Mouse (Mus musculus) kidney, postnatal 0 days (tissue): ENCODE measurements around the gene Tenm4. TPM values are rescaled to one million over a fixed set of nuclear protein-coding genes. Genes with fewer than 3 reads are reported as not detected.
A peak's percentile ranks its signal among the peaks of the same experiment; 100 is the strongest.

Source experiments
- ATAC-seq: fragments of 200-750 bp; cut with Nextera tagmentation; replicated peaks from 2 replicates; pipeline ENCODE4 v1.8.0; 2017; ENCODE audit warnings: low read depth, moderate number of reproducible peaks, moderate TSS enrichment, moderate library complexity; ENCODE audit not compliant: low FRiP score
- DNase-seq: peaks from one replicate; pipeline ENCODE4 v3.0.0-alpha.2; 2016; ENCODE audit warnings: low spot score
- H3K27ac ChIP-seq: fragments of 300-500 bp; sonication (generic); 2 replicates; pipeline ENCODE4 v1.5.1; 2014; ENCODE audit warnings: mild to moderate bottlenecking
- H3K27me3 ChIP-seq: fragments of 300-500 bp; sonication (generic); 2 replicates; pipeline ENCODE4 v1.6.1; 2014; ENCODE audit warnings: low read length, mixed read lengths; ENCODE audit not compliant: insufficient read depth
- H3K36me3 ChIP-seq: fragments of 300-500 bp; sonication (generic); 2 replicates; pipeline ENCODE4 v1.6.1; 2014; ENCODE audit warnings: low read length, mixed read lengths; ENCODE audit not compliant: insufficient read depth
- H3K4me1 ChIP-seq: fragments of 300-500 bp; sonication (generic); replicated peaks from 2 replicates; pipeline ENCODE4 v1.6.1; 2014; ENCODE audit warnings: antibody characterized with exemption, low read length, mixed read lengths; ENCODE audit not compliant: insufficient read depth
- H3K4me2 ChIP-seq: fragments of 300-500 bp; sonication (generic); 2 replicates; pipeline ENCODE4 v1.6.1; 2014; ENCODE audit warnings: mild to moderate bottlenecking, low read length, moderate library complexity, mixed read lengths
- H3K4me3 ChIP-seq: fragments of 300-500 bp; sonication (generic); replicated peaks from 2 replicates; pipeline ENCODE4 v1.5.1; 2014; ENCODE audit warnings: low read depth, low read length
- H3K9ac ChIP-seq: fragments of 300-500 bp; sonication (generic); 2 replicates; pipeline ENCODE4 v1.6.1; 2014; ENCODE audit warnings: low read depth, low read length
- H3K9me3 ChIP-seq: fragments of 300-500 bp; sonication (generic); replicated peaks from 2 replicates; pipeline ENCODE4 v1.6.1; 2016; ENCODE audit warnings: low read length, inconsistent platforms, mixed read lengths
- CTCF ChIP-seq: IDR thresholded peaks from 2 replicates; pipeline ENCODE4 v1.5.1; 2016; ENCODE audit warnings: antibody characterized with exemption, low read depth, mild to moderate bottlenecking, moderate library complexity
- WGBS: fragments of 180-500 bp; shearing (Covaris S2); extraction: QIAGEN DNeasy Blood & Tissue Kit; methylation state at CpG from one replicate; pipeline ENCODE4 v1.1.7; 2014; 5-methylcytosine and 5-hydroxymethylcytosine counted together
- polyA plus RNA-seq: library from polyadenylated mRNA; unstranded; fragments of >200 nt; fragmentation: Nextera tagmentation; extraction: Ambion mirVana; gene quantifications from 2 replicates; pipeline ENCODE4 v1.2.1, GENCODE M21; 2015

The Tenm4 gene
- polyA plus RNA-seq, 1 experiment from 2014 or later, result 22.6 TPM

DNA sequence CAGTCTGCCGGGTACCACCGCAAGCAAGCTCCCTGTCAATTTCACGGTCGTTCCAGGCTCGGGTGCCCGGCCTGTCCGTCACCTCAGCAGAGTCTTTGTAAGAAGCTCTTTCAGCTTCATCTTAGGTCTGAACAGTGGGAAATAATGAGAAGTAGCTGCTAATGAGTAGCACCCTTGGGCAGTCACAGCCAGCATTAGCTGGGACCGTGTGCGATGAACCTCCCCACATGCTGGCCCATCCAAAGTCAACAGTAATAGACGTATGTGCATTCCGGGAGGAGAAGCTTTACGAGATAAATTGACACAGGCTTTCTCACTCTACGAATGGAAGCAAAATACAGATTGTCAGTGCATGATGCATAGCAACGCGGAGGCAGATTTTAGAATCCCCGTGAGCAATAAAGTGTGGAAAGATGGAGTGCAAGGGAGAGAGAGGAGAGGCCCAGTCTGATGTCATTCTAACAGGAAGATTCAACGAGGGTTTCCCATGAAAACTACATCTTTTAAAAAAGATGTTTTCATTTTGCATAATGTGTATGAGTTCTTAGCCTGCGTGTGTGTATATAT is 716.1 kb downstream of the Tenm4 start:
- H3K4me3 ChIP-seq, result no peak overlapping the region
- 0 out of 2 replicates have a peak, but pooled peaks cover 3% of the 10 kb centered on the region for H3K36me3 ChIP-seq
- 0 out of 2 replicates have a peak, but pooled peaks cover 9% of the 10 kb centered on the region for H3K4me1 ChIP-seq
- no peaks in the 10 kb centered on the region for H3K27me3 ChIP-seq
- H3K27ac ChIP-seq, result no peak overlapping the region
- no peak overlapping the region for H3K9ac ChIP-seq
- TF ChIP-seq CTCF, result no peak
- H3K9me3 ChIP-seq, result no peaks in the 10 kb centered on the region
- H3K4me2 ChIP-seq, result no peak overlapping the region
- ATAC-seq (no peak), DNase-seq (no peak)
- WGBS, result 67% methylated on average over 18 of the region's 18 CpGs

DNA sequence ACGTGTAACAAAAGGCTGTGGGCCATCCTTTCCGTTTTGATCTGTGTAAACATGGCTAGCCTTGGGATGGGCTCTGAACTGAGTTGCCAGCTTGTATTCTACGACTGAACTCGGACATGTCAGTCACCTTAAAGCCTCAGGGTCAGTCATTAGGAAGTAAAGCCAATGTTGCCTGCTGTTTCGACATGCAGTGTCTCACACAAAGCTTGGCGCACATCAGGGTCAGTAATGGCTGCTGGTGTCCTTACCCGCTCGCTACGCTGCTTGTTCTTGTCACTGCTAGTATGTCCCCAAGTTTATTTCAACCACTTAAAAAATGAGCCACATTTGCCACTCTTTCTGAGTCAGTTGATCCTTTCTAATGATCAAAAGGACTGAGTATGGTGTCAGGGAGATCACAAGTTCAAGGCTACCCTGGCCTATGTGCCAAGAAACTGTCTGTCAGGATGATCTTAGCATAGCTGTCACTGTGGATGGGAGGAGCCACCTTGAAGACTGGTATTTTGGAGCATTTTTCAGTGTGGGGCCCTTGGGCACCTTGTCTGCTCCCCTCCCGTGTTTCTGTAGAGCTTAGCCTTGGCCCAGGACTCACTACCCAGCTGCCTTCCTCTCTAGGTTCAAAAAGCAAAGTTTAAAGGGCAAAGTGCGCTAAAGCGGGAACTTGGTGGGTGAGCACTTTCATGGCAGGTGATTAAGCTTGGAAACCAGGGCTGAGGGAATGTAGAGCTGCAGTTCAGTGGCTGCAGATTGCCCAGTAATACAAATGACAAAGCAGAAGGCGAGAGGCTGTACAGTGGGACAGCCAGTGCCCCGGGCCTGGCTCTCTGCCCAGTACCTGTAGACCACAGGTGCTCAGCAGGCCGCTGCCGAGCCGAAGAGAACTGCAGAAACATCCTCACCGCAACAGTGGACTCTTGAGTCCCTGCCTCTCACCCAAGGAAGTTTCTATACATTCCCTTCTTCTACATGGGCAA is 718.3 kb downstream of the Tenm4 start:
- Histone ChIP-seq H3K4me1 (0 out of 2 replicates have a peak, but pooled peaks cover 9% of the 10 kb centered on the region), H3K36me3 (0 out of 2 replicates have a peak, but pooled peaks cover 3% of the 10 kb centered on the region), H3K4me3 (no peak overlapping the region), H3K27ac (0 out of 2 replicates have a peak overlapping the region, but pooled peaks have one; percentile 36), H3K27me3 (no peaks in the 10 kb centered on the region), H3K9me3 (no peaks in the 10 kb centered on the region), H3K4me2 (no peak overlapping the region), H3K9ac (no peak overlapping the region)
- ATAC-seq, result 0 out of 2 replicates have a peak, but pooled peaks have one; percentile 72
- 85% methylated on average over 18 of the region's 18 CpGs for WGBS
- TF ChIP-seq CTCF, result no peak
- DNase-seq, result peak; percentile 16

DNA sequence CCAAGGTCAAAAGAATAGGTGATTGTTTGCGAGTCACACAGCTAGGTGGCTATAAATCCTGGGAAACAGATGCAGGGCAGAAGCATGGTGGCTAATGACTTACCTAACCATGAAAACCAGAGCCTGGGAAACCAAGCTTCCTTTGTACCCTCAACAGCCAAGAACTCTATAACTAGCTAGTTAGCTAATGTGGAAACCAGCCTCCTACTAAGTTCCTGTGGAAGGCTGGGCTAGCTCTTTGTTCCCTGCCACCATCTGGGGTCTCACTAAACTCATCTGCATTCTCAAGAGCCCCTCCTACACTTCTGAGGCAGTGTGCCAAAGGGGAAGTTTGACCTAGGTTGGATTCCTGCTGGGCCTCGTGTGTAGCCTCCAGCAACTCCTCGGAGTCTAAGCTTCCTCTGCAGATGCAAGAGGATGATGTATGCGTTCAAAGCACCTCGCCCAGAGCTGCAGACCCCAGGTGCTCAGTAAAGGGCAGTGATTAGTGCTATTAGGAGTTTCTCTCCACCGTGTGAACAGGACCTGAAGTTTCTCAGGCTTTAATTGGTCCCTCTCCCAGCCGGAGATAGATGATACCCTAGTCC is 719.1 kb downstream of the Tenm4 start:
- Histone ChIP-seq H3K4me1 (0 out of 2 replicates have a peak, but pooled peaks cover 9% of the 10 kb centered on the region), H3K27ac (0 out of 2 replicates have a peak overlapping the region, but pooled peaks have one; percentile 36), H3K9ac (no peak overlapping the region), H3K36me3 (peaks cover 10% of the 10 kb centered on the region), H3K9me3 (no peaks in the 10 kb centered on the region), H3K4me2 (no peak overlapping the region), H3K4me3 (no peak overlapping the region), H3K27me3 (no peaks in the 10 kb centered on the region)
- DNase-seq, result peak; percentile 21
- 24% methylated on average over 7 of the region's 7 CpGs for WGBS
- no peak for ATAC-seq
- no peak for TF ChIP-seq CTCF

DNA sequence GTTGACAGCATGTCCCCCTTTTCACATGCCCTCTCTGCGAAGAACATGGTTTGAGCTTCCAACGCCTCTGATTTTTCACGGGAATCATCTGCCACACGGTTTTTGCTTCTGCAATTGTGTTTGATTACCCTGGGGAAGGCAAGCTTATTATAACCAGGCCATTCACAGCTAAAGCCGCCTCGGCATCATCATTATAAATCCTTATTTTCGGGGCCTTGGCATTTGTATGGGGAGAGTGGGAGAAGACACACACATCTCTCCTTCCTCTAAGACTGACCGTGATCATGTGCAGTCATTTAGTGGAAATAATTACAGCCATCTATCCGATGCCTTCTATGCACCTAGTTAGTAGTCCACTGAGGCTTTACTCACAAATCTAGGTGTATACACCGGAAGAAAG is 719.9 kb downstream of the Tenm4 start:
- H3K9ac ChIP-seq, result no peak overlapping the region
- 90% methylated on average over 10 of the region's 10 CpGs for WGBS
- ATAC-seq, result no peak

DNA sequence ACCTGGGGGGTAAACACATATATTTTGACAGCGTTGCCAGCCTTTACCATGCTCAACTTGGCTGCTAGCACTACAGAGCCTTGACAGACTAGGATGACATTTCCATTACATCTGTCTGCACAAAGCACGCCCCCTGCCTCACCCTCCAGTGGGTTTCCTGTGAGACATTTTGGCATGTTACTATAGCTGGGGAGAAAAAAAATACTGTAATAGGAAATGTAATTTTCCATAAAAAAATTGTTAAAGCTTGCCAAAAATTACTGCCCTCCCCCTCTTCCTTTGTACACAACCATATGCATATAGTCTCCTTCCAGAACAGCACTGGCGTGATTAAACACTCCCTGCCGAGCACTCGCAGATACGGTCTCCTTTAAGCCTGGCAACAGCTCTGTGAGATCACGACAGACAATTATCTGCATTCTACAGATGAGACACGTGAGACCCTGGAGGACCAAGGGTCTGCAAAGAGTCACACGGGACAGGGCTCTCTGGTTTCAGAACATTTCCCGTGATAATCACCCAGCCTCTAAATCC is 728.1 kb downstream of the Tenm4 start:
- 0 out of 2 replicates have a peak, but pooled peaks have one; percentile 4 for TF ChIP-seq CTCF
- H3K4me3 ChIP-seq, result no peak overlapping the region
- peaks cover 5% of the 10 kb centered on the region; the same call in 1 of the 2 replicates for H3K4me1 ChIP-seq
- H3K4me2 ChIP-seq, result no peak overlapping the region
- 44% methylated on average over 10 of the region's 10 CpGs for WGBS
- no peak overlapping the region for H3K9ac ChIP-seq
- no peak for ATAC-seq
- no peaks in the 10 kb centered on the region for H3K27me3 ChIP-seq
- peaks cover 22% of the 10 kb centered on the region for H3K36me3 ChIP-seq
- no peaks in the 10 kb centered on the region for H3K9me3 ChIP-seq
- no peak overlapping the region for H3K27ac ChIP-seq
- DNase-seq, result peak; percentile 77

More for the DNA sequence above, 719.9 kb downstream of the Tenm4 start:
- H3K36me3 ChIP-seq, result peaks cover 16% of the 10 kb centered on the region
- no peaks in the 10 kb centered on the region for H3K9me3 ChIP-seq
- no peak overlapping the region for H3K4me3 ChIP-seq
- H3K27me3 ChIP-seq, result no peaks in the 10 kb centered on the region
- no peak overlapping the region for H3K4me2 ChIP-seq
- no peak for TF ChIP-seq CTCF
- H3K4me1 ChIP-seq, result 0 out of 2 replicates have a peak, but pooled peaks cover 9% of the 10 kb centered on the region
- no peak for DNase-seq
- no peak overlapping the region for H3K27ac ChIP-seq
